Comparison of ENCODE assay signal across 8 mouse cellular contexts in the genomic region with DNA sequence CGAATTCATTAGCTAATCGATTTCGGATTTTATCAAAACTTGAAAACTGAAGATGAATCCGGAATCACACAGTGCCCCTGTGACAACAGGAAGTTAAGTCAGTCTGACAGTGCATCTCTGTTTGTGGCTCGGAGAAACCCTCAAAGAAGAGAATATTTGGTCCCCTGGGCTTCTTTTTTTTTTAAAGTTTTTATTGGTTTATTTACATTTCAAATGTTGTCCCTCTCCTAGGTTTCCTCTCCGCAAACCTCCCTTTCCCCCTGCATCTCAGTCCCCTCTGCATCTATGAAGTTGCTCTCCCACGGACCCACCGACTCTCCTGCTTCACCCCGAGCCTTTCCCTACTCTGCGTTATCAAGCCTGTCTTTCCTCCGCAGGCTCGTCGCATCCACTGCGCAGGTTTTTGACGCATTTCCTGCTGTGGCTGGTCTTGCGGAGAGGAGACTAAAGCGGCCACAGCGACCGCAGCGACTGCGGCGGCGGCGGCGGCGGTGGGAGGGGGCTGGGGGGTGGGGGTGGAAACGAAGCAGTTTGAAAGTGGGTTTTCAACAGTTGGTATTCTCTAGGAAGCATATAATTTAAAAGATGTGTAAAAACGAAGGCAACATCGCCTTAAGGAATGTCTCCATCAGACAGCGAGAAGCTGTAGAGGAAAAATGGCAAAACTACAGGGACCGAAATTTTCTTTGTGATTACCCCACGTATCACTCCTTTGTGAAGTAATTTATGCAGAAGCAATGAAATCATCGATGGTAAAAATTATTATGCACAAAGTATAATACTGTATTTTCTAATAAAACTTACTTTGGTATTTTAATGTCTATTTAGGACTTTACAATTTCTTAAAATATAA.
DNase-seq lines count a peak whose midpoint lies in the region; ATAC-seq and TF ChIP-seq lines count a peak whose summit lies in the region.
"Not testable (repeated sequence)": the region's sequence is repeated elsewhere in the genome, so short reads cannot be mapped to it uniquely, and the experiment has no call there.

No protein-coding gene starts in this region.

- intact Hi-C loops in left cerebral cortex, postnatal 36 days (cut with DNase I) = not testable (repeated sequence)

- WGBS in heart, embryonic 12.5 days = 5% methylated on average over 33 of the region's 33 CpGs

- not testable (repeated sequence) for H3K9me3 ChIP-seq in E14TG2a.4 (ENCODE audit: low read length); erythroblast, embryonic 14.5 days (ENCODE audit: control insufficient read depth, low read length); heart, embryonic 12.5 days (replicated peaks); megakaryocyte, embryonic 14.5 days

- DNase-seq in c-Kit-positive CD71-positive TER-119-positive erythroid progenitor cells, embryonic 14.5 days (ENCODE audit: low spot score) = peak; percentile 14
- DNase-seq in kidney, adult 9 months = peak; percentile 66
- peak; percentile 46 to 68 for DNase-seq in left cerebral cortex, postnatal 36 days (ENCODE audit: low spot score in 2 of 2)
- peak; percentile 67 for DNase-seq in right cerebral cortex, adult 18-20 months

- peak overlapping the region; percentile 29; the same call in 1 of the 2 replicates for H3K4me3 ChIP-seq in E14TG2a.4 (replicated peaks; ENCODE audit: low read length)
- H3K4me3 ChIP-seq in erythroblast, embryonic 14.5 days (replicated peaks) = peak overlapping the region; percentile 31
- H3K4me3 ChIP-seq in heart, embryonic 12.5 days = peak overlapping the region; percentile 48
- H3K4me3 ChIP-seq in megakaryocyte, embryonic 14.5 days (replicated peaks) = peak overlapping the region; percentile 83

- H3K4me2 ChIP-seq in heart, embryonic 12.5 days = peak overlapping the region; percentile 57

- not testable (repeated sequence) for H3K27me3 ChIP-seq in E14TG2a.4 (ENCODE audit: insufficient read depth, low read length); erythroblast, embryonic 14.5 days (ENCODE audit: control insufficient read depth); heart, embryonic 12.5 days (replicated peaks); megakaryocyte, embryonic 14.5 days (replicated peaks)

- peak; percentile 81 for ATAC-seq in heart, embryonic 12.5 days (ENCODE audit: insufficient number of reproducible peaks, low FRiP score)

- not testable (repeated sequence) for H3K4me1 ChIP-seq in E14TG2a.4 (replicated peaks; ENCODE audit: low read depth, low read length); erythroblast, embryonic 14.5 days (ENCODE audit: control insufficient read depth); heart, embryonic 12.5 days (replicated peaks); megakaryocyte, embryonic 14.5 days

- not testable (repeated sequence) for H3K9ac ChIP-seq in heart, embryonic 12.5 days

- not testable (repeated sequence) for H3K36me3 ChIP-seq in E14TG2a.4 (ENCODE audit: insufficient read depth, low read length); erythroblast, embryonic 14.5 days (ENCODE audit: control insufficient read depth); heart, embryonic 12.5 days; megakaryocyte, embryonic 14.5 days (replicated peaks; ENCODE audit: low read length)

- H3K27ac ChIP-seq in heart, embryonic 12.5 days (ENCODE audit: poor library complexity, severe bottlenecking) = not testable (repeated sequence)

- not testable (repeated sequence) for TF ChIP-seq CTCF in E14TG2a.4 (conservative IDR thresholded peaks at IDR 0.05; ENCODE audit: low read length)

Comparison
In these comparisons a context has a peak if more than half of its experiments do, and no peak if none do; other contexts are left out.
1. H3K4me3 ChIP-seq: peak in every context shown above with its lines; median percentile 83 in megakaryocyte, embryonic 14.5 days; 48 in heart, embryonic 12.5 days; 31 in erythroblast, embryonic 14.5 days; 29 in E14TG2a.4.
2. DNase-seq: peak in every context shown above with its lines; median percentile 67 in right cerebral cortex, adult 18-20 months; 66 in kidney, adult 9 months; 57 in left cerebral cortex, postnatal 36 days; 14 in c-Kit-positive CD71-positive TER-119-positive erythroid progenitor cells, embryonic 14.5 days.